Mouse (Mus musculus): ENCODE measurements around the gene Psmc3ip.

Psmc3ip gene

DNA sequence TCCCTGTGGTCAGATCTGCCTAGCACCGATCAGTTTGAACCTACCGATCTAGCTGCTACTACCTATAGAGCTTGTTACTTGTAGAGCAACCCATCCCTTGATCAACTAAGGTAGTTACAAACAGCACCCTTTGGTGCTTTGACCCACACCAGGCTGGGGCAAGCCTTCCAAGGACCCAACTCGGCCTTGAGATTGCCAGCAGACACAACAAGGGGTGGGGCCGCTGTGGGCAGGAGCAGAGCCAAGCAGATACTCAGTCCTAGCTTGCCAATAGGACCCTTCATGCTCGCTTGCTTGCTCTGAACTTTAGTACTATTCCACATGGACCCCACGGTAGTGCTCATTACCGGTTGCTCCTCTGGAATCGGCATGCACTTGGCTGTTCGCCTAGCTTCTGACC is 17.1 kb downstream of the Psmc3ip start, which contains the start of gene Hsd17b1:
Gene Hsd17b1, plus strand, starts transcription at position 291 of the 400 bp plus-strand sequence.
- DNase-seq, result no peak

DNA sequence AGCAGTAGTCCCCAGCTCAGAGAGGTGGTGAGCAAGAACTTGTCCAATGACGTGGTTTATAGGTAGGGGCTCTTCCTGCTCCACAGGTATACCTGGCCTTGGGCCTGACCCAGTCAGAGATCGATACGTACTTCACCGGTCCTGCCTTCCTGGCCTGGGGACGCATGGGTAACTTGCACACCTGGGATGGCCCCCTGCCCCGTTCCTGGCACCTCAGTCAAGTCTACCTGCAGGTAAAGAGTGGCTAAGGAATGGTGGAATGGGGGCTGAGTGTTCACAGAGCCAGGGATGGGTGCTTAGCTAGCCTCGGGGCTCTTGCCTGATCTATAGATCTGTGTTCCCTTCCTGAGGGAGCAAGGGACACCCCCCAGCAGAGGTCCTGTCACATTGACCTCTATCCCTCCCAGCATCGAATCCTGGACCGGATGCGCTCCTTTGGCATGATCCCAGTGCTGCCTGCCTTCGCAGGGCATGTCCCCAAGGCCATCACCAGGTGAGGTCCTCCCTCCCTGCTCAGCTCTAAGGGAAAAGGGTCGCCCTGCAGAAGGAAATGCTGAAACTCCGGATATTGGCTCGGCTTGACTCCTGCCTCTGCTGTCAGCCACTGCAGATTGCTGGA is 23.3 kb downstream of the Psmc3ip start:
- DNase-seq, result no peak

DNA sequence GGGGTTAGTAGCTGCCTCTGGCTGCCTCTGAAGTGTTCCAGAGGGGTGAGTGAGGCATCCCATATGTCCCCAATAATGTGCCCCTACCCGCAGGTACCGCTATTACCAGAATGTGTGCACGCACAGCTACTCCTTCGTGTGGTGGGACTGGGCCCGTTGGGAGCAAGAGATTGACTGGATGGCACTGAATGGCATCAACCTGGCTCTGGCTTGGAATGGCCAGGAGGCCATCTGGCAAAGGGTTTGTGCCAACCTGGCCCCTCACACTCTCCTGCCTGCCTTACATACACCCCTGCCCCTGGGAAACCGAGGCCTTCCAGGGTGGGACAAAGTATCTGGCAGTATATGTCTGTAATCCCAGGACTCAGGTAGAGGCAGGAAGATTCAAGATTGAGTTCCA is 24.2 kb downstream of the Psmc3ip start:
- DNase-seq, result no peak

DNA sequence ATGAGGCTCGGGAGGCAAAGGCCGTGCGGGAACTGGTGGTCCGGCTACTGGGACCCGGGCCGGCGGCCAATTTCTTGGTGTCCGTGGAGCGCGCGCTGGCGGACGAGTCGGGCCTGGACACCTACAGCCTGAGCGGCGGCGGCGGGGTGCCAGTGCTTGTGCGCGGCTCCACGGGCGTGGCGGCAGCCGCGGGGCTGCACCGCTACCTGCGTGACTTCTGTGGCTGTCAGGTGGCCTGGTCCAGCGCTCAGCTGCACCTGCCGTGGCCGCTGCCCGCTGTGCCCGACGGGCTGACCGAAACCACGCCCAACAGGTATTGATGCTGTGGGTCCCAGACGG is 25.1 kb downstream of the Psmc3ip start:
- DNase-seq, result no peak

DNA sequence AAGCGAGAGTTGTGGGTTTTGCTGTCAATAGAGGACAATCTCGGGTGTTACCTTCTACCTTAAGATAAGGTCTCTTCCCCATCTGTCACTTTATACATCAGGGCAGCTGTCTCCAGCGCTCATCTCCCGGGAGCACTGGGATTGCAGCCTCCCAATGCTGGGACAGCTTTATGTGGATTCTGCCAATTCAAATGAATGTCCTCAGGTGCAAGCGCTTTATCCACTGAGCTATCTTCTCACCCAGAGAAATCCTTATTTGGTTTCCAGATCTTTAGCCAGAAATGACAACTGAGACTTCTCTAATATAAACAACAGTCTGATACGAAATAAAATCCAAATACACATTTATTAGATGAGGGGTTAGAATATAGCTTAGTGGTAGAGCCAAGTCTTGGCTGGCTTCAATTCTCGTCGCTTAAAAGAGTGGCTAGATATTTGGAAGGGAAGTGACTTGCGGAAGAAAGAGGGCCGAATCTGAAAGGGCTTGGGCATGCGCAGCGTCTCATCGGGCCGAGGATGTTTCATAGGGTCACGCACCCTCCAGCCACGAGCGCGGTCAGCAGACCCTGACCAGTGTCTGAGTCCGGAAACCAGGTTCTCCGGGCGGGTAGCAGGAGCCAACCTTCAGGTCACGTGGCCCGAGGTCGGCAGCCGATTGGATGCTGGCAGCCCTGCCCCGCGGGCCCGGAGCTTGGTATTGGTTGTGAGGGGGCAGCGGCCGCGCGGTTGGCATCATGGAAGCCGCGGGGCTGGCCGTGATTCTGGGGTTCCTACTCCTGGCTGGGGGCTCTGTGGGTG is 25.6 kb downstream of the Psmc3ip start, which contains the start of gene Naglu:
Gene Naglu, plus strand, starts transcription at position 622 of the 798 bp plus-strand sequence.
- peak; percentile 95 for DNase-seq

DNA sequence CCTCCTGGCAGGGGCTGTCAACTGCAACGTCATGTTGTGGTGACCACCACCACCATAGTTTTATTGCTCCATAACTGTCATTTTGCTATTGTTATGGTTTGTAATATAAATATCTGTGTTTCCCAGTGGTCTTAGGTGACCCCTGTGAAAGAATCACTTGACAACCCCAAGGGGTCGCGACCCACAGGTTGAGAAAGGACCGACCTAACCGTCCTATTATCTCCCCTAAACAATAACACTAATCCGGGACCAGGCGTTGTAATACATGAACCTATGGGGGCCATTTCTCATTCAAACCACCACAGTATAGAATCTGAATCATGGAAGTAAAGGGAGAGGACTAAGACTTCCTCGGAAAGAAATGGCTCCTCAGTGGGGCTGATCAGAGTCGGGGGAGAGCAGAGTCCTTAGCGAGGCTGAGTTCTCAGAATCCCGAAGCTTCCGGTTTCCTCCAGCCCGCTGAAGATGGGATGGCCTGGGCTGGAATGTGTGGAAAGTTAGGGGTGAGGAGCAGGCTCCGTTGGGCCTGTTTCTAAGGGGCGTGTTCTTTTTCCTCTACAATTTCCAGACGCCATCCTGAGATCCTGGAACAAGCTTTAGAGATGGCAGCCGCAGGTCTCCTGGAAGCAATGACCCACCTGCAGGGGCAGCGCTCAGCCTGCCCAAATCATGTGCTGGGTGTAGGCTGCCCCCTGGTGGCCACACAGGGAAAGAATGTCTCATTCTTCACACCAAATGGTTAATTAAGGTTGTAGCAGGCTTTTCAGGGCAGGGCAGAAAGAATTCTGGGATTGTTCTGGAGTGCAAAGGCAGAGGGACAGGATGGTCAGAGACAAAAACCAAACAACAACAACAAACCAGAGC is 28.5 kb downstream of the Psmc3ip start:
- peak; percentile 88 for DNase-seq

DNA sequence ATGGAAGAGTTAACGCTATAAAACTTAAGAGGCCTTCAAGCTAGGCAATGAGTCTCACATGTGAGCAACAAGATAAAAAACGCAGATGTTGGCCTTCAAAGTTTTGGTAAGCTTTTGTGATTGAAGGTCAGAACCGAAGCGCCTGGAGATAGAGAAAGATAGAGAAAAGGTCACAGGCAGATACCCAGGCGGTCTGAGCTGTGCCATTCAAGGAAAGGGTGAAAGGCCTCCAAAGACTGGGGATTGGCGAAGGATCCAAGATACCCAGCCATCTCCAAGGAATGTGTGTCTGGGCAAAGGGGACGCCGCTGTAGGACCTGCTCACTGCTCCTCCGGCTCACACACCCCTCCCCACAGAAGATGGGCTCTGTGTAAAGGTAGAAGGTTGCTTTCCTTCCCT is 30.2 kb downstream of the Psmc3ip start:
- no peak for DNase-seq

DNA sequence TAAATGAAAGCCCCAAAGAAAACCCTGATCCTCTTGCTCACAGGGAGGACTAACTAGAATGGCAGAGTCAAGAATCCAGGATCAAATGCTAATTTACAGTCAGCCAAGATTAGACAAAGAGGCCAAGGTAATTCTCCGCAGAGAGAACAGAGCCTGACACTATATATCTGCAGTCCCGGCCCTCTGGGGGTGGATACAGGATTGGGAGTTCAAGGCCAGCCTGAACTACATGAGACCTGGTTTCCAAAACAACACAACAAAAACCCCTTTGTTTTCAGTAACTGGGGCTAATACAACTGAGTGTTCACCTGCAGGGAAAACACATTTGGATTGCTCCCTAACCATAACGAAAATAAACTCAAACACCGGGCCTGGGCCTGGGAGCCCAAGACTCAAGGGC is 30.8 kb downstream of the Psmc3ip start:
- DNase-seq, result no peak

DNA sequence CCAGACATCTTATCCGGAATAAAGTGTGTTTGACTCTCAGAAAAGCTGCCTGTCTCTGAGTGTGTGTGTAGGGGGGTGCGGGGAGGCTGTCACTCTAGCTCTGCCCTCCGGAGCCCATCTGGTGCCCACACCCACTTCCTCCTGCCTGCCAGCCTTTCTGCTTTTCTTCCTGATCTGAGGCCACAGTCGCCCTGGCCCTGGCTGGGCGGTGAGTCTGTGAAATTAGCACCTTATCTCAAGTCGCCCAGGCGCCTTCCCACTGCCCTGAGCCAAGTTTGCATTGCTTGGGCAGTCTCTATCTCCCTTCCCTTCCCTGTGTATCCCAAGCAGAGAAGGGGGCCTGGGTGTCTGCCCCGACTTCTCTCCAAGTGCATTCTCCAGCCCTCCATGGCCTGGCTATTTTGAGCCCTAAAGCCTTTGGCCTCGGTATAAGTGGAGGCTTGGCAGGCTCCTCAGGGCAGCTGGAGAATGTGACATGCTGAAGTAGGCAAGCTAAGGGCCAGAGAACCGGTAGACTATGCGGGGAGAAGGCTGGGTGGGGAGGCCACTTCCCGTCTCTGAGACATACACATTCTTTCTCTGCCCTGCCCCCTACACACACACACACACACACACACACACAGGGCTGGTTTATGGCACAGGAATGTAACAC is 31.4 kb downstream of the Psmc3ip start:
- peak; percentile 63 for DNase-seq

DNA sequence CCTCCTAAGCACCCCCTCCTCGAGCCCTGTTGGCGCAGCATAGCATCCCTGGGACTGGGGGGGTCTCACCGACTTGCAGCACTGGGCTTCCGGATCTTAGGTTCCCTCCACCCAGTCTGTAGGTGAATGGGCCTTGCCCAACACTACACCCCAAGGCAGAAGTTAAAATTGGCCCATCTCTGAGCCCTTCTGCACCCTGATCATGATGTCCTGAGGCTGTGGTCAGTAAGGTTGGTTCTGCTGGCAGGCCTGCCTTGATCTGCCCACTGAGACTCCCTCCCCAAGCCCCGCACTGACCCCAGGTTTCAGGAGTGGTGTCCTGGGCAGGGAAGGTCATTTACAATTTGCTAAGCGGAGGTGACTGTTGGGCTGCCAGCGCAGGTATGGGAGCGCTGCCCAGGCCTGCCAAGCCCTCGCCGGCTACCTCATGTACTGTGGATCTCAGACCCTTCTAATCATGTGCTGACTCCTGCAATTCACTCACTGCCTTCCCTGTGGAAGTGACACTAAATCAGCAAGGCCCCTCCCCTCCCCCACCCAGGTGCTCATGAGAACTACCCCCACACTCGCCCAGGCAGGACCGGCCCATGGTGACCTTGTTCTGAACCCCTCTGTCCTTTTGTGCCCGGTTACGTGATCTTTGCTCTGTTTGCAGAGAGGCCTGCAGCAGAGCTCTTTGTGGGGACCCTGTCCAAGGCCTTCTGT is 32.1 kb downstream of the Psmc3ip start:
- DNase-seq, result no peak

DNA sequence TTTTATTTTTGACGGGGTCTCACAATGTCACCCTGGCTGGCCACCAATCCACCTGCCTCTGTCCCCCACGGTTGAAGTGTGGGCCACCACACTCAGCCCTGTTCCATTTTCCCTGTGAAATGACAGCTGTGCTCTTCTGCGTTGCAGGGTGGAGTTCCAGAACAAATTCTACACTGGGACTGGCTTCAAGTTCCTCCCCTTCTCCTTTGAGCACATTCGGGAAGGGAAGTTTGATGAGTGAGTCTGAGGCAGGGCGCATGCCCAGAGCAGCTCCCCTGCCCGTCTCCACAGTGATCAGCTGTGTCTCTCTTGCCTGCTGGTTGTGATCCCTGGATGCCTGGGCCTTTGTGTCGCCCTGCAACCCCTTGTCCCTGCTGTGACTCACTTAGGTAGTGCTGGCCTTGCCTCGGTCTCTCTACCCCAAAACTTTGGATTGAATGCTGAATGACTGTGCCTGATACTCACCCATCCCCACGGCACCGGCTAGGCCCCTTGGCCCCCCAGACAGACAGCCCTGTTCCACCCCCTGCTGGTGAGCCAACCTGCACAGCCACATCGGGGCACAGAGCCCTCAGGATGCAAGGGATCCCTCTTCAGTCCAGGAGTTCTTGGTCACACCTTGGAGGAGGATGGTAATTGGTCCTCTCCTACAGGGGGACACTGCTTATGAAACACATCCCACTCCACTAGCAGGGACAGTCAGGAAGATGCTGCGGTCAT is 32.9 kb downstream of the Psmc3ip start:
- no peak for DNase-seq

DNA sequence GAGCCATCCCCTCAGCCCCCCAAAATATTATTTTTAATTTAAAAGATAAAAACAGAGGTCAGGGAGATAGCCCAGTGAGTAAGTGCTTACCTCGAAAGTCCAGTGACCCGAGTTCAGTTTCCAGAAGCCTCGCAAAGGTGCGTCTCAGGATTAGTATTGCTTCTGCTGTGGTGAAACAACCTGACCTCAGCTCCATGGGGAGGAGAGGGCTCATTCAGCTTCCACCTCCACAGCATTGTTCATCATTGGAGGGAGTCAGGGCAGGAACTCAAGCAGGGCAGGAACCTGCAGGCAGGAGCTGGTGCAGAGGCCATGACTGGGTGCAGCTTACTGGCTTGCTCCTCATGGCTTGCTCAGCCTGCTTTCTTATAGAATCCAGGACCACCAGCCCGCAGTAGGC is 34.2 kb downstream of the Psmc3ip start:
- no peak for DNase-seq

DNA sequence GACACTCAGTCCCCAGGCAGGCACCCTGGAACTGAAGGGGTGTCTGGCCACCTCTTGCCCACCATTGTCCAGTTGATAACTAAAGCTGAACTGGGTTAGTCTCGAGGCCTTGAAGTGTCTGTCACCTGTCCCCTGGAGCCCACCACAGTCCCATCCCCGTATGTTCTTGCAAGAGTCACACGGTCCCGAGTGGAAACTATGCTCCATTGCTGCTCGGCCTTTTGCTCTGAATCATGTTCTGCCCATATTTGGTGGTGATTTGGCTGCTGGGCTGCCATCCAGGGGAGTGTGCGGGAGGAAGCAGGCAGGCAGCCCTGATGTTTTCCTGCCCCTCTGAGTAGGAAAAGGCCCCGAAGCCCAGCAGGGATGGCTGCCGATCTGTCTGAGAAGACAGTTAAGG is 35.1 kb downstream of the Psmc3ip start:
- DNase-seq, result no peak

DNA sequence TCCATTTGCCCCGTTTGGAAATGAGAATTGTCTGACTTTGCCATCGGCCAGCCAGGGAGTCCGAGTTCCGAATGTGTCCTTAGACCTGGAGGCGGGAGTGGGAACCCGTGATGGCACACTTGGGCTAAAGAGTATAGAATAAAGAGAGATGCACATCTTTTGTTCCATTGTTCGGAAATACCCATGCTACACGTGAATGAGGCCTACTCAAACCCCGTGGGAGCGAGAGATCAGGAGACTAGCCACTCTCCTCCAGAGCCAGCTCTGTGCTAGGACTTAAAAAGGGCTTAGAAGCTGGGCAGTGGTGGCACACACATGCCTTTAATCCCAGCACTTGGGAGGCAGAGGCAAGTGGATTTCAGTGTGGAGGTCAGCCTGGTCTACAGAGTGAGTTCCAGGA is 35.8 kb downstream of the Psmc3ip start:
- DNase-seq, result no peak

DNA sequence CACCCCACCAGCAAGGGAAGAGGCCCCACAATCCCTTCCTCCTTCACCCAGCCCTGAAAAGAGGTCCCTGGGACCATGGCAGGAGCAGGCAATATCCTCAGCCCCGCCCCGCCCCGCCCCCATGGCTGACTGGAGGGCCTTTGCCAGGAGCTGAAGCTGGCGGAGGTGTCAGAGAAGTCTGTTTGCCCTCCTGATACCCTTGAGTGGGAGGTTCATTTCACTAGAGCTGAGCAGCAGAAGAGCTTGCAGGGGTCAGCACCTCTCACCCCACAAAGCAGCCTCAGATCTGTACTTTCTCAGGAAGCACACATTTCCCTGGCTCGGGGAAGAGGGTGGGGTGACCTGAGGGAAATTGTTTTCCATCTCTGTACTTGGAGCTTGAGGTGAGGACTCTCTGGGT is 36.5 kb downstream of the Psmc3ip start:
- no peak for DNase-seq

DNA sequence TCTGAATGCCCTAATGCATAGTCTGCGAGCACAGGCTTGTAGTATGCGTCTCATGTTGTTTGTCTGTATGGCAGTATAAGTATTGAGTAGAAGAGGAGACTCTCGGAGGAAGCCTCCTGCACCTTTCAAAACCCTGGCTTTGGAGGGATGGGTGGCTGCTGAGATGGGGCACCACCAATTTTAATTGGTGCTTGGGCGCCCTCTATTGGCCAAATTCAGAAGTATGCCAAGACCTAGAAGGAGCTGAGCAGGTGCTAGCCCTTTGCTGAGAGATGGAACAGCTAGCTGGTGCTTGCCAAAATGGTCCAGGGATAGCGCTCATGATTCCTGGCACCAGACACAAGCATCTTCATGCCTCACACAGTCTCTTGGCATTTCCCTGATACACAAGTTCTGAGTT is 37.4 kb downstream of the Psmc3ip start:
- peak; percentile 91 for DNase-seq

DNA sequence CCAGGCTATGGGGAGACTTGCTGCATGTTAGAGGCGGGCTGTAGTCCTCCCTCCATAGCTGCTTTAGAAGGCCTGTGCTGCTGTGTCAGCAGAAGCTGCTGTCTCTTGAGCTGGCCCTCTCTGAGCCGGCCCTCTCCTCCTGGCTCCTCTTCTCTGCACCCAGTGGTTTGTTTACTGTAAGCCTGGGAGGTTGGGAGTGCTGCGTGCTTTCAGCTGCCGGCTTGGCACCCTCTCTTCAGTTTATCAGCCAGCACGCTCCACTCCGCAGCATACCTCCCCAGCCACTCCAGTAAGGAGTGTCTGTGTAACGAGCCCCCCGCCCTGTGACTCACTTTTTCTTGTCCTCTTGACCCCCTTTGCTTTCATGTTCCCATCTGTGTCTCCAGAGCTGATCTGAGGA is 38.4 kb downstream of the Psmc3ip start:
- no peak for DNase-seq

DNA sequence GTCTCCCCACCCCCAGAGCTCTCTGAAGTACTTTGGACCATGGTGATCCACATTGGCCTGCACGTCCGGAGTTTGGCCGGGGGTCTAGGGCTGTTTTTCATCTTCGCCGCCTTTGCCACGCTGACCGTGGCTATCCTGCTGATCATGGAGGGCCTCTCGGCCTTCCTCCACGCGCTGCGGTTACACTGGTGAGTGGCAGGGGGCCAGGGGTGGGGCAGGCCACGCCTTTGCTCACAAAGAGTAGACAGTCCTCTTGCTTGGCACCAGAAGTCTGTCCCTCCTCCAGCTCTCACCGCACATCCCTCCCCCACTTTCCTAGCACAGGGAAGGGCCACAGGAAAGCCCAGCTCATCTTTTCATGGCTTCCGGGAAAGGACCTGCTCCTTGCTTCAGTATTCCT is 39.8 kb downstream of the Psmc3ip start:
- DNase-seq, result no peak

DNA sequence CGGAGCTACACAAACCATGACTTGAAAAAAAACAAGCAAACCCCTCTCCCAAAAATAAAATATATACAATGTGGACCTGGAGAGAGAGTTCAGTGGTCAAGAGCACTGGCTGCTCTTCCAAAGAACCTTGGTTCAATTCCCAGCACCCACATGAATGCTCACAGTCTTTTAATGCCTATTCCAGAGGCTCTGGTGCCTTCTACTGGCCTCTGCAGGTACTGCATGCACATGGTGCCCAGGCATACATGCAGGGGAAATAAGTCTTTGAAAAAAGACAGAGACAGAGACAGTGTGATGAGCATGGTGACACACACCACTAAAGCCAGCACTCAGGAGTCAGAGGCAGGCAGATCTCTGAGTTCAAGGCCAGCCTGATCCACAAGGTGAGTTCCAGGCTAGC is 41.3 kb downstream of the Psmc3ip start:
- no peak for DNase-seq

DNA sequence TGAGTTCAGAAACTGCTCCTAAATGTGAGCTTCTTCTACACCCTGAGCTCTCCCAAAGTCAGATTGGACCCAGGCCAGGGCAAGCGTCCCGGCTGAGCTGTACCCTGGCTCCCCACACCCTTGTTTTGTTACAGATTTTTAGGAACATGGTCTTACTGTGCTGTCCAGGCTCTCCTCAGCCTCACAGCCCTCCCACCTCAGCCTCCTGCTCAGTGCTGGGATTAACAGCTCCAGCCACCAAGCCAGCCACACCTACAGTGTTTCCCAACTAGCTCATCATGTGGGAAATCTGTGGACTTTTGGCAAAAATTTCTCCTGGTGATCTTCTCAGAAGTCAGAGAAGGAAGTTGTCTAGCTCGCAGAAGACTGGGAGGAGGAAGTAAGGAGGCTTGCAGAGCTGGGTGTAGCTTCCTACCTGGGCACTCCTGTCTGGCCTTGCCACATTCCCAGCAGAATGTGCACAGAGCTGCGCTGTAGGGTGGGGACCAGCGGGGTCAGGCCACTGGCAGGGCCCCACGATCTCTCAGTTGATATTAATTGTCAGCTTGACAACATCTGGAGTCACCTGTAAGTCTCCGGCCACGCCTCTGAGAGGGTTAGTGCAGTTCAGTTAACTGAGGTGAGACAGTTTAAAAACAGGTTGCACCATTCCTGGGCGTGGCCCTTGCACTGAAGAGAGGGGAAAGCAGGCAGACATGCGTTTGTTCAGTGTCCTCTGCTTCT is 42.3 kb downstream of the Psmc3ip start:
- DNase-seq, result no peak

DNA sequence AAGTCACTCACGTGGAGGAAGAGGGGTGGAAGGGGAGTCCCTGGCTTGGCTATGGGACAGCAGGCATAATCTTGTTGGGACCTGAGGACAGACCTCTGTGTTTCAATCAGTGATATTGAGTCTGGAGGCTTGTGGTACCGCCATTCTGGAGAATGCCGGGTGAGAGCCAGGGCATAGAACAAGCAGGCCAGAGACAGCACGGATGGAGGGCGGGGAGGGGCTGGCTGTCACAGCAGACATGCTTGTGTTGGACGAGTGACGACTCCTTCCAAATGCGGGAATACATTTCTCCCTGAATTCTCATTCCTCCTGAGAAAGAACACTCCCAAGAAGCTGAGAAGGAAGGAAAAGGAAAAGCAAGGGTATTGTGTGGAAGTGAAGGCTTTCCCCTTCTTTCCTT is 43.6 kb downstream of the Psmc3ip start:
- no peak for DNase-seq
